Mouse (Mus musculus): Measurements from ENCODE around the gene Lin28a. TPM values are rescaled to one million over a fixed set of nuclear protein-coding genes. Genes with fewer than 3 reads are reported as not detected.
"Not testable (repeated sequence)": the region's sequence is repeated elsewhere in the genome, so short reads cannot be mapped to it uniquely, and the experiment has no call there.

Gene Lin28a
- polyA plus RNA-seq, 1 experiment, result not detected

GRCm38 (mm10) chr4:134006845-134007244 lies 11.8 kb downstream of the Lin28a start:
- no peak overlapping the region for H3K27ac ChIP-seq (replicated peaks; ENCODE audit: low read depth, low read length)
- no peaks in the 10 kb centered on the region for H3K4me1 ChIP-seq (ENCODE audit: control insufficient read depth, insufficient read depth, insufficient read length, low read length)
- no peak overlapping the region for H3K4me3 ChIP-seq (ENCODE audit: insufficient read depth, low read depth, low read length)

GRCm38 (mm10) chr4:134005581-134006358 lies 12.9 kb downstream of the Lin28a start:
- H3K27ac ChIP-seq (replicated peaks; ENCODE audit: low read depth, low read length), result no peak overlapping the region

GRCm38 (mm10) chr4:134002903-134003302 lies 15.7 kb downstream of the Lin28a start:
- no peak overlapping the region for H3K4me3 ChIP-seq (ENCODE audit: insufficient read depth, low read depth, low read length)
- H3K27ac ChIP-seq (replicated peaks; ENCODE audit: low read depth, low read length), result no peak overlapping the region
- no peaks in the 10 kb centered on the region for H3K4me1 ChIP-seq (ENCODE audit: control insufficient read depth, insufficient read depth, insufficient read length, low read length)

More at GRCm38 (mm10) chr4:134005581-134006358, 12.9 kb downstream of the Lin28a start:
- no peak overlapping the region for H3K4me3 ChIP-seq (ENCODE audit: insufficient read depth, low read depth, low read length)
- H3K4me1 ChIP-seq (ENCODE audit: control insufficient read depth, insufficient read depth, insufficient read length, low read length), result no peaks in the 10 kb centered on the region

- no peak overlapping the region for H3K27ac ChIP-seq (replicated peaks; ENCODE audit: low read depth, low read length)
- no peak overlapping the region for H3K4me3 ChIP-seq (ENCODE audit: insufficient read depth, low read depth, low read length)
- H3K4me1 ChIP-seq (ENCODE audit: control insufficient read depth, insufficient read depth, insufficient read length, low read length), result no peaks in the 10 kb centered on the region
Measured at GRCm38 (mm10) chr4:134002246-134002645, 16.4 kb downstream of the Lin28a start.

GRCm38 (mm10) chr4:134001710-134002109 lies 16.9 kb downstream of the Lin28a start:
- no peak overlapping the region for H3K27ac ChIP-seq (replicated peaks; ENCODE audit: low read depth, low read length)
- H3K4me1 ChIP-seq (ENCODE audit: control insufficient read depth, insufficient read depth, insufficient read length, low read length), result no peaks in the 10 kb centered on the region
- no peak overlapping the region for H3K4me3 ChIP-seq (ENCODE audit: insufficient read depth, low read depth, low read length)

- Histone ChIP-seq H3K4me1 (ENCODE audit: control insufficient read depth, insufficient read depth, insufficient read length, low read length) (no peaks in the 10 kb centered on the region), H3K4me3 (ENCODE audit: insufficient read depth, low read depth, low read length) (peak within 1 kb of the TSS; percentile 82), H3K27ac (replicated peaks; ENCODE audit: low read depth, low read length) (peak within 1 kb of the TSS; percentile 4; the same call in 1 of the 2 replicates)
Measured at GRCm38 (mm10) chr4:134000466-134001438, 17.9 kb downstream of the Lin28a start, which contains the start of gene Dhdds. Gene Dhdds, minus strand, starts transcription at chr4:134000918.

GRCm38 (mm10) chr4:133994697-133995096 lies 23.9 kb downstream of the Lin28a start:
- Histone ChIP-seq H3K27ac (replicated peaks; ENCODE audit: low read depth, low read length) (no peak overlapping the region), H3K4me1 (ENCODE audit: control insufficient read depth, insufficient read depth, insufficient read length, low read length) (no peaks in the 10 kb centered on the region), H3K4me3 (ENCODE audit: insufficient read depth, low read depth, low read length) (no peak overlapping the region)

GRCm38 (mm10) chr4:133991087-133991660 lies 27.5 kb downstream of the Lin28a start:
- no peak overlapping the region for H3K4me3 ChIP-seq (ENCODE audit: insufficient read depth, low read depth, low read length)
- no peaks in the 10 kb centered on the region for H3K4me1 ChIP-seq (ENCODE audit: control insufficient read depth, insufficient read depth, insufficient read length, low read length)
- H3K27ac ChIP-seq (replicated peaks; ENCODE audit: low read depth, low read length), result no peak overlapping the region

- Histone ChIP-seq H3K4me1 (ENCODE audit: control insufficient read depth, insufficient read depth, insufficient read length, low read length) (no peaks in the 10 kb centered on the region), H3K27ac (replicated peaks; ENCODE audit: low read depth, low read length) (no peak overlapping the region), H3K4me3 (ENCODE audit: insufficient read depth, low read depth, low read length) (no peak overlapping the region)
Measured at GRCm38 (mm10) chr4:133990035-133990434, 28.6 kb downstream of the Lin28a start.

GRCm38 (mm10) chr4:133988289-133988688 lies 30.4 kb downstream of the Lin28a start:
- not testable (repeated sequence) for H3K4me3 ChIP-seq (ENCODE audit: insufficient read depth, low read depth, low read length); H3K4me1 ChIP-seq (ENCODE audit: control insufficient read depth, insufficient read depth, insufficient read length, low read length); H3K27ac ChIP-seq (replicated peaks; ENCODE audit: low read depth, low read length)

- no peaks in the 10 kb centered on the region for H3K4me1 ChIP-seq (ENCODE audit: control insufficient read depth, insufficient read depth, insufficient read length, low read length)
- no peak overlapping the region for H3K27ac ChIP-seq (replicated peaks; ENCODE audit: low read depth, low read length)
- H3K4me3 ChIP-seq (ENCODE audit: insufficient read depth, low read depth, low read length), result no peak overlapping the region
Measured at GRCm38 (mm10) chr4:133982936-133983335, 35.7 kb downstream of the Lin28a start.

- H3K27ac ChIP-seq (replicated peaks; ENCODE audit: low read depth, low read length), result no peak overlapping the region
- H3K4me3 ChIP-seq (ENCODE audit: insufficient read depth, low read depth, low read length), result no peak overlapping the region
- no peaks in the 10 kb centered on the region for H3K4me1 ChIP-seq (ENCODE audit: control insufficient read depth, insufficient read depth, insufficient read length, low read length)
Measured at GRCm38 (mm10) chr4:133980496-133980895, 38.1 kb downstream of the Lin28a start.

GRCm38 (mm10) chr4:133978021-133978711 lies 40.5 kb downstream of the Lin28a start:
- H3K4me1 ChIP-seq (ENCODE audit: control insufficient read depth, insufficient read depth, insufficient read length, low read length), result no peaks in the 10 kb centered on the region
- no peak overlapping the region for H3K4me3 ChIP-seq (ENCODE audit: insufficient read depth, low read depth, low read length)
- H3K27ac ChIP-seq (replicated peaks; ENCODE audit: low read depth, low read length), result no peak overlapping the region

- Histone ChIP-seq H3K27ac (replicated peaks; ENCODE audit: low read depth, low read length) (no peak overlapping the region), H3K4me1 (ENCODE audit: control insufficient read depth, insufficient read depth, insufficient read length, low read length) (no peaks in the 10 kb centered on the region; the same call in 1 of the 2 replicates), H3K4me3 (ENCODE audit: insufficient read depth, low read depth, low read length) (no peak overlapping the region)
Measured at GRCm38 (mm10) chr4:133971741-133972140, 46.9 kb downstream of the Lin28a start.
